Mouse (Mus musculus) ES-Bruce4 (cell line): ENCODE measurements at regions not wholly inside any gene's neighbourhood (a gene's known extent, or its start where the extent isn't known, plus 50 kb on each side); places are given as distances from the start of the nearest gene placed in this dataset.

Experiments used
- CTCF ChIP-seq: IDR thresholded peaks from one replicate; pipeline ENCODE4 v1.8.1; 2011; ENCODE audit warnings: low read depth, low read length
- EP300 ChIP-seq: IDR thresholded peaks from 2 replicates; pipeline ENCODE4 v1.6.1; 2011; ENCODE audit warnings: low read depth, low read length; ENCODE audit not compliant: insufficient read depth
- POLR2A ChIP-seq: IDR thresholded peaks from one replicate; pipeline ENCODE4 v1.8.1; 2011; ENCODE audit warnings: low read length; ENCODE audit not compliant: insufficient read depth

DNA sequence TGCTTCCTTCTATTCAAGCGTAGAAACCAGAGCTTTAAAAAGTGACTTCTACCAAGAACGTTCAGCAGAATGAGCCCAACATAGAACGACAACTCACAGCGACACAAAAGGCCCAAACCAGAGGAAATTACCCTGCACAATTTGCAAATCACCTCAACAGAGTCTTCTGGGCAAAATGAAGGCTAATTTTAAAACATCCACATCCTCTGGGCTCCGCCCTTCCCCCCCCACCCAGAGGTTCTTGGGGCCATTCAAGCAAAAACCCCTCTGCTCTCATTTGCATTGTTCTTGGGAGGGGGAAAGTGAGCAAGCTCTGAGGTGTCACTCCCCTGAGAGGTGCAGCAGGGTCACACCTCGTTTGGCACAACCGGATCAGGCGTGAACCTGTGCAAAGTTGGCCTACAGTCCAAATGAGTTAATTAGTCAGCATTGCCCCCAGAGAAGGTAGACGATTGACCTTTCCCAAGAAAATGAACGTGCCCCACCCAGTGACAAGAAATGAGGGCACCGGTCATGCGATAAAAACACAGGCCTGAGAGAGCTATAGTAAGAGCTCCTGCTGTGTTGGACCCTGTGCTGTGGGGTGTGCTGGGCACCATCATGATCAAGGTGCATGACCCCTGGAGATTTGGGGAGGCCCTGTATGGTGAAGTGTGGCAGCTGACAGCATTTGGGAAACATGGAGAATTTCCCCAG is 62.7 kb upstream of the Lmo2 start:
- TF ChIP-seq POLR2A (no peak), CTCF (no peak), EP300 (no peak)
